Mouse (Mus musculus): Measurements from ENCODE around the gene Scfd2.
A peak's percentile ranks its signal among the peaks of the same experiment; 100 is the strongest.

The Scfd2 gene

DNA sequence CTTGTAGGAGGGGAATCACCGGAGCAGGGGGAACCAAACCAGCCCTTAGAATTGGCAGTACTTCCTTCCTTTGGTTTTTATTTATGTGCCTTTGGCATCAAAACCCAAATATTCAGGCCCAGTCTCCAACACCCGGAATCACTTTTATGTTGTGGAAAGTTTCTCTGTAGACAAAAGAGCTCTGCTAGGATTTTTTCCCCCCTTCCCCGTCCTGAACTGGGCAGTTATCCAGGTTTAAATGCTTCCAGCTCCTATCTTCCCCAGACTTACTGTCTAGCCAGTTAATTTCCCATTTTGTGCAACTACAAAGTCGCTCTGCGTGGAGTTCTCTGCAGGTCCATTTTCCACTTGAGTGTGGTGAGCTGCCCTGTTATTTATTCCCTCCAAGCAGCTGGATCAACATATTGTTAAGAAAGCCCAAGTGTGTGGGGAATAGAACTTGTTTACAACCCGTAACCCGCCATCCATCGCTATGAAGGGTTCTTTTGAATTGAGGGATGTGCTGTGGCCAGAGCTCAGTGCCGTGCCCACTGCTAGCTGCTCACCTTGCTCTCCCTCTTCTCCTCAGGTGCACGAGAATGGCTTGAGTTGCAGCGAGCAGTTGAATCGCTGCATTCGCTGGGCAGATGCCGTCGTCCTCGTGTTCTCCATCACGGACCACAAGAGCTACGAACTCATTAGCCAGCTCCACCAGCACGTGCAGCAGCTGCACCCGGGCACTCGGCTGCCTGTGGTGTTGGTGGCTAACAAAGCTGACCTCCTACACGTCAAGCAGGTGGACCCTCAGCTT is 333.8 kb downstream of the Scfd2 start:
- no peak for DNase-seq

DNA sequence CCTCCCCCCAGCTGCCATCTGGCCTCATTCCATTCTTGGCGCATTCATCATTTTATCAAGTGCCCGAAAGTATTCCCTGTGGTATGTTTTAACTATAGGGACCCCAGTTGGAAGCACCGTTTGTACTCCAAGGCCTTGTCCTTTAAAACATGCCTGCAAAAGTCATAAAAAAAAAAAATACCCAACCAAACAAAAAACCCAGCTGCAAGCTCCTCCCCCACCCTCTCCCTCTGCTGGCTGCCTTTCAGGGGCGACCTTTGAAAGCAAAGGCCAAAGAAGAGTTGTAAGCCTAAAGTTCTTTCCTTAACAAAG is 335.3 kb downstream of the Scfd2 start:
- peak; percentile 31 for DNase-seq

DNA sequence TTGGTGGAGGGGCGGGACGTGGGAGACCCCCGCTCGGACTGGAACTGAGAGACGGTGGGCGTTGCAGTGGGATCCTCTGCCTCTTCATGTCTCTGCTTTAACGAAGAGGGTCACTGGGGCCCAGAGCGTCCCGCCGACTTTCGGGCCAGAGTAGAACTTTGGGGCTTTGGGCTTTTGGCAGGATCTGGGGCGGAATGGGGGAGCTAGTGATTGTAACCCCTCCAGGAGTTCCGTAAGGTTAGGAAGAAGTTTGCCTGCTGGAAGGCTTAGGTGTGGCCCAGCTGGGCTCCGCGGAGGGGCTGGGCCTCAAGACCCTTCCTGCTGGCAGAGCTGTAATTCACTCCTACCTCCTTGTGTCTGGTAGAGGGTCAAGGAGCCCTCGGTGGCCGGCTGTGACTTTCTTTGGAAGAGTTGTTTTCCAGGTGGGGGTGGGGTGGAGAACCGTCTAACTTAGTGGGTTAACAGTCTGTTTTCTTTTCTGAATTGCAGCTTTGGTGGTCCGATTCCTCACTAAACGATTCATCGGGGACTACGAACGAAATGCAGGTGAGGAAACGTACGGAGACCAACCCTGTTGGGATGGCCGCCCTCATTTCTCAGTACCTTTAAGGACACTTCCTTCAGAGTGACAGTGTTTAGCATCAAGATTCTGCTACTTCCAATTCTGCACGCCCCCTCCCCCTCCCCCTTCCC is 335.8 kb downstream of the Scfd2 start:
- DNase-seq, result peak; percentile 41

DNA sequence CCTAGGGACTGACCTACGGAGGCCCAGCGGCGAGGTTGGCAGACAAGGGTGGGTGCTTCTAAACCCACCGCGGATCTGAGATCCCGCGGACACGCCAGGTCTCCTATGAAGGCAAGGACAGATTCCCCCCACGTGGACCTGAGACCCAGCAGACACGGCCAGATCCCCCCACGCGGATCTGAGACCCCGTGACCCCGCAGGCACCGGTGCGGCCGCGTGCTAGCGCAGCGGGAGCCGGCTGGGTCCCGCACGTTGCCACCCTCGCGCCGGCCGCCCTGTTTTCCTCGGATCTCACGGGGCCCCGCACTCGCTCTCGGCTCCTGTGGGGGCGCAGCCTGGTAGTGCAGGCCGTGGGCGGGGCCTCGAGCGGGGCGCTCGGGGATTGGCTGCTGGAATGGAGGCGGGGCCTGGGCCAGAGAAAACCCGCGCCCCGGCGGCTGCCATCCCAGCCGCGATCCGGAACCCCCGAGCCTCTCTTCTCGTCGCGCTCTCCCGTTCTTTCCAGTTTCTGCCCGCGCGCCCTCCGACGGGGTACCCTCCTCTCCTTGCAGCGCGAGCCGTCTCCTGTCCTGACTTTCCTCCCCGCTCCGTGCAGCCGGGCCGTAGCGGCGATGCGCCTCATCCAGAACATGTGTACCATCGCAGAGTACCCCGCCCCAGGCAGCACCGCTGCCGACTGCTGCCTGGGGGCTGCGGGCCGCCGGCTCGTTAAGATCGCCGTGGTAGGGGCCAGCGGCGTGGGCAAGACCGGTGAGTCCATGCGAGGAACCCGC is 336.5 kb downstream of the Scfd2 start, which contains the start of gene Rasl11b:
Gene Rasl11b (plus strand): TSS at position 446 of the 773 bp plus-strand sequence.
- peak; percentile 91 for DNase-seq

DNA sequence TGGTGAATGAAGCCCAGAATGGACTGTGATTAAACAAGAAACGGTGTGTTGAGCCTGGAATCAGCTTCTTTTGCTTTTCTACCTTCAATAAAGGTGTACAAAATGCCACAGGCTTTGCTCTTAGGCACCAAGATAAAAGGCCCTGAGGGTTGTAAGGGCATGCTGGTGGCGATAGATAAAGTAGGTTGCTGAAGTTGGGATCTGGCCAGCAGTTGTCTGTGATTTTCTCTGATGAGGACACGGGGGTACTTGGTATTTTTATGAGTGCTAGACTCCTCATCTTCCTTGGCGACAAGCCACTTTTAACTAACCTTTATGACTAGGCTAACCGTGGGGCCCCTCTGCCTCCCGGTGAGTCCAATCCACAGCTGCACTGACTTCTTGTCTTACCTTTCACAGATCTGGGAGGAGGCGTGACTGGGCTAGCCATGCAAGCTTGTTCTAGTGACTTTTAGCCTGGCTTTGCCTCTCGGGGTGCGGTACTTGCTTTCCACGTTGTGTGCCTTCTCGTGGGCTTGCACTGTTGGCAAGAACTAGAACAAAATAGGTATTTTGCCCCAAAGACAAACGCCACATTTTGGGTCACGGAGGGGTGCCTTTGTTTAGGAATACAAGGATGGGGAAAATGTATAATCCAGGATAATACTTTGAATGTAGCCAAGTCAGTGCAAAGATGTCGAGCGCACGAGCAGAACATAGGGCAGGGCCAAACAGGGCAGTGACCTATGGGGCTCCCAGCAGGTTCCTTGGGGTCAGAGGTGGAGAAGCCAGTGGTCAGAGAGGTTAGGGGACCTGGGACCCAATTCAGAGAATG is 337.3 kb downstream of the Scfd2 start:
- peak; percentile 43 for DNase-seq

DNA sequence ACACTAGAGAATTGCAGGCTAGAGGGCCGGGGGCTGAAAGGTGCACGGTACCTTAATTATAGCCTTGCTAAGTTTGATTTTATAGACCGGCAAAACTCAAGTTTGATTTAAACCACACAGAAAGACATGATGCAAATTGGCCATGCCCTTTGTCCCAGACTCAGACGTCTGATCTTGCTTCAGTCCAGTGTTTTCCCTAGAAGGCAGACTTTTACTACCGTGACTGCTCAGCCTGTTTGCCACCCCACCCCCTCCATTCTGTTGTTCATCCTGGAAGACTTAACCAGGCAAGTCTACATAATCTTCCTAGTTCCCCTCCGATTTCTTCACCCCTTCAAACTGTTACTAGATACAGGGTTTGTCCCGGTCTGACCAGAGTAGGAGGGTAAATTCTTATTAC is 337.9 kb downstream of the Scfd2 start:
- DNase-seq, result no peak

DNA sequence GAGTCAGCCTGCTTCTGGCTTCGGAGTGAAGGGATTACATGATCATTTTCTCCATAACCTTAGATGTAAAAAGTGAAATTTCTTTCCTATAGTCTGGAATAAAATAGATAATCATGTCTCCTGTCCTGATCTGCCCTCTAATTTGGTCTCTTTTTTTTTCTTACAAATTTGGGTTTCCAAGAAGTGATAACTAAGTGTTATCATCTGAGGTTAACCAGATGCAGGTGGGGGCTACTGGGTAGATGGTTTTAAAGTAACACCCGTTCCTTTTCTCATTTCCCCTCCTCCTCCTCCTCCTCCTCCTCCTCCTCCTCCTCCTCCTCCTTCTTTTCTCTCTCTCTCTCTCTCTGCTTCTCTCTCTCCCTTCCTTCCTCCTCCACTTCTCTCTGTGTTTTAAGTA is 338.6 kb downstream of the Scfd2 start:
- no peak for DNase-seq

DNA sequence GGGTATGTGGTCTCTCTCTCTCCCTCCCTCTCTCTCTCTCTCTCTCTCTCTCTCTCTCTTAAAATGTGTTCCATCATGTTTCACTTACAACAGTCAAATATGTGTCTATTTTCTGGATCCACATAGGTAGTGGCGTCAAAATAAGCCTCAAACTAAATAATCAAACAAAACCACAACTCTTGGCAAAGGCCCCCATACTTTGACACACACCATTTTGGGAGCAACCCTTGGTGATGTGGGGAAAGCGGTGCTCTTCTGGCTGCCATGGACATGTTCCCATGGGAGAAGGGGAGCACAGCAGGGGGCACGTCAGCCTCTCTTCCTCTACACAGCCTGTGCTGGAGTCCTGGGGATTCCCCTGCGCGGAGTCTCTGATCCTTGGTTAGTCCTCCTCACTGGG is 340.6 kb downstream of the Scfd2 start:
- no peak for DNase-seq

DNA sequence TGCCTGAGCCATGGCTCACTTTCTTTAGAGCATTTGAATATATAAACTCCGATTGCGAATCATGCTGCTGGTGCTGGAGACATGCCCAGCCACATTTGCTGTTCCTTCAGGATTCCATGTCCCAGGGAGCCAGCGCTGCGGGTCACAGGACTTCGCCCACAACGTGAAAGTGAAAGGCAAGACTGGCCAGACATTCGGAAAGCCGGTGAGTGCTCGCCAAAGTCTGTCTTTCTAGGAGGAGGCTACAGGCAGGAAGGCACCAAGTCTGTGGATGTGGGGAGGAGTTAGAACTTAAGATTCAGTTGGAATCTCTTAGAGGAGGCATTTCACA is 341.4 kb downstream of the Scfd2 start:
- no peak for DNase-seq

DNA sequence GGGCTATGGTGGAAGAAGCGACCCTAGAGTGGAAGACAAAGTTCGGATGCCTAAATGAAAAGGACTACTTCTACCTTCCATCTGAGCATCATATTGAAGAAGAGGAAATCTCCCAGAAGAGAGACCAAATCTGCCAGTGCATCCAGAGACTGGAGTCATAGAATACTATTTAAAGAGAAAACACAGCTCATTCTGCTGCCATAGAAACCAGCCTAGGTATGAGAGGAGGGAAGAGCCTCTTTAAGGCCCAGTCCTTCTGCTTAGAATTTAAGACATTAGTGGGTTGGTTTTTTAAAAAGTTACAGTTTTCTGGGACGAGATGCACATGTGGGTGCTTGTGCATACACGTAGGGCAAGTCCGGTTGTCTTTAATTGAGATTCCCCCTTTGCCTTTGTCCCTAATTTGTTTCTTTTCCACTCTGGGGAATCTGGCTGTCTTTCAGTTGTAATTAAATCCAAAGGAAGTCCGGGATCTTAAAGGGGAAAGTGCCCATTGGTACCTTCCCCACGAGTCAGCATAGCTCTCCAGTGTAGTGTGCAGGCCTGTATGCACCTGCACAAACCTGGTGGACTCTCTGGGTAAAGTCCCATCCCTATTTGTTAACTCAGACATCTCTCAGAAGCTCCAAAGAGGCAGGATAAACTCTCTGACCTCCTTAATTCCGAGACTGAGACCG is 341.9 kb downstream of the Scfd2 start:
- no peak for DNase-seq

DNA sequence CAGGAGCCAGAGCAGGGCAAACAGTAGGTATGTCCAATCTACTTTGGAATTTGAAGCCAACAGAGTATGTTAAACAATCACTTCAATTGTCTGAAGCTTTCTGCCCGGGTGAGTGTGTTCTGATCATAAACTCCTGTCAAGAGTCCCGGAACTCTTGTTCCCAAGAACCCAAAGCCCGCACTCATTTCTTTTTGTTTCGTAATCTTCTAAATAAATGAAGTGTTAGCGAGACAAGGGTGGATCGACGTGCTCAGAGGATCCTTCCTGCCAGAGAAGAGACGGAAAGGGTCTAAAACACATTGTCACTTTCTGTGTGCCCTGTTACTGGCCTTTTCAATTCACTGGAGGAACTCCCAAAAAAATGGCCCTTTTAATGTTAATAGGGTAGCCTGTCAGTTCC is 342.7 kb downstream of the Scfd2 start:
- DNase-seq, result no peak

DNA sequence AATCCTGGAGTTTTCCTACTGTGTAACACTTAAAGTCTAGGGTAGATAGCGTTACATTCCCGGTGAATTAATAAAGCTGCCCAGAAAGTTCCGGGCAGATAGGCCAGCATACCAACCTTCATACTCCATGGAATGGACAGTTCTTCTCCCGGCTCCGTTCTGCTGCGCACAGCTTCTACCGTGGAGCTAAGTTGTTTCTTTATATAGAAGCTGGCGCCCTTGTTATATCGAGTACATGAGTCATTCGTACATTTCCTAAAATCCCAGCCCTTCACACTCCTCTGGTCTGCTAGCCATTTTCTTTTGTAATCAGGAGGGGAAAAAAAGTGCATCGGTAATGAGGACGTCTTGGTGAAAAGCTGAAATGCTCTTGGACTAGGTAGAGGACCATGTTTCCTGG is 343.5 kb downstream of the Scfd2 start:
- no peak for DNase-seq

DNA sequence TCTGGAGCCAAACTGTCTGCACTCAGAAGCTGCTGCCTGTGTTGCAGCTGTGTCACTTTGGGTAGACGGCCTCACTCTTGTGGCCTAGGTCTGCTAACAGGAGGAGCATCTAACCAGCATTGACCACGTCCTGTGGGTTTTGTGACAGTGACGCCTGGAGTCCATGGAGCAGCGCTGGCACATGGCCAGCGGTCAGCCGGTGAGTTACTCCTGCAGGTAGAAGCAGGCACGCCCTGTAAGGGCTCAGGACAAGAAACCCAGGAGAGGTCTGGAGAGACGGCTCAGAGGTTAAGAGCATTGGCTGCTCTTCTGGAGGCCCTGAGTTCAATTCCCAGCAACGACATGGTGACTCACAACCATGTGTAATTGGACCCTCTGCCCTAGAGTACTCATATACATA is 347.0 kb downstream of the Scfd2 start:
- no peak for DNase-seq

DNA sequence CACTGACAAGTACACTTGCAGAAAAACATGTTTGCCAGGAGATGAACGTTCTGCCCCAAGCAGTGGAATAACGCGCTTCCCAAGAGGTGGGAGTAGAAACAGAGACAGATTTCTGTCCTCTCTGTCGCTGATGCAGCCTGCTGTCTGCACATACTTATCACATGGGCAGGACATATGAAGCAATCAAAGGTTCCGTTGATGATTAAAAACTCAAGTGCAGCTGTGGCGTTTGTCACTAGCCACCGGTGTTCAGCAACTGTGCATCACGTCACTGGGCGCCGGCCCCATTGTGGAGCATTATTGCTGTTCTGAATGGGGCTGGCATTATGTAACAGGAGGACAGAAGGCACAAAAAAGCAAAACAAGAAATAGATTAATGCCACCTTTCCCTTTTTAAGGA is 348.4 kb downstream of the Scfd2 start:
- DNase-seq, result no peak

DNA sequence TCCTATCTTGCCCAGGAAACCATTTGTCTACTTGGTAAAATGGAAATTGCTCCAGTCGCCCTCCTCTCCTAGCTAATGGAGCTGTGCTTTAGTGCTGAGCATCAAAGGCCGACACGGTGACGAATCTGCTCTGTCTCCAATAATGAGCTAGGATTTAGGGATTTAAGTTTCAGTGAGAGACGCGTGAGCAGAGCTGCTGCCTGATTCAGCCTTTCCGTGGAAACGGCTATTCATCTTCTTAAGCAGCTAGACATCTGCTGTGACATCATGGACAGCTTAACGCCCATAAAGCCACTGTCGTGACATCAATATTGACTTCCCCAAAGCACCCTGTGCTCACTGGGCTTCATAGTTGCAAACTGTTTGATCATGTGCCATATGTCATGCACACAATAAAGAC is 351.3 kb downstream of the Scfd2 start:
- no peak for DNase-seq

DNA sequence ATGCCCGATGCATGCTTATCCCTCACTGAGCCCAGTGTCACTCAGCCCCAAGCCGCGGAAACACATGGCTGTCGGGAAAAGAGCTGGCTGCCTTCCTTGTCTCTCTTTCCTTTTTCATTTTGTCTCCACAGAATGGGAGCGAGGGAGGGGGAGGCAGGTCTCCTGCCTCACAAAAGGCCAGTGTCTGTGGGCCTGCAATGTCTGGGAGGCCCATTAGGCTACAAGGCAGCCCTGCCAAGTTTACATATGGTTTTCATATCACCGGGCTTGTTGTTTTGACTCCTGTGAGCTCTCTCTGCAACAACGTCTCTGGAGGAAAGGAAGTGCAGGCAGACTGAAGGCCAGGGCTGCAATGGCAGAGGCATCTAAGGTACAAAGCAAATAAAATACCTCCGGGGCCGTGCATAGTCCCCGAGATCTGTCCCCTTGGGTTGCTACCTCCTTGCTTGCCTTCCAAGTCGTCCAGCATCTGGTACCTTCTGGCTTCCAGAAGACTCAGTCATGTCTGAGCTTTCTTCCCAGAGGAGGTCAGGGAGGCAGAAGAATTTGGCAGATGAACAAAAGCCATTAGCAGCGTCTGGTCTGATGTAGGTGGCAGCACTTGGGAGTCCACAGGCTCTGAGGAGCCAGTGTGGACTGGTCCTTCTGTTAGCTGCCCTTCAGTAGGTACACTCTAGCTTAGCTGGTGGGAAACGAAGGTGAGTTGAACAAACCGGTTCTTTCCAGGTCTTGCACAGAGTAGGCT is 355.9 kb downstream of the Scfd2 start:
- peak; percentile 51 for DNase-seq

DNA sequence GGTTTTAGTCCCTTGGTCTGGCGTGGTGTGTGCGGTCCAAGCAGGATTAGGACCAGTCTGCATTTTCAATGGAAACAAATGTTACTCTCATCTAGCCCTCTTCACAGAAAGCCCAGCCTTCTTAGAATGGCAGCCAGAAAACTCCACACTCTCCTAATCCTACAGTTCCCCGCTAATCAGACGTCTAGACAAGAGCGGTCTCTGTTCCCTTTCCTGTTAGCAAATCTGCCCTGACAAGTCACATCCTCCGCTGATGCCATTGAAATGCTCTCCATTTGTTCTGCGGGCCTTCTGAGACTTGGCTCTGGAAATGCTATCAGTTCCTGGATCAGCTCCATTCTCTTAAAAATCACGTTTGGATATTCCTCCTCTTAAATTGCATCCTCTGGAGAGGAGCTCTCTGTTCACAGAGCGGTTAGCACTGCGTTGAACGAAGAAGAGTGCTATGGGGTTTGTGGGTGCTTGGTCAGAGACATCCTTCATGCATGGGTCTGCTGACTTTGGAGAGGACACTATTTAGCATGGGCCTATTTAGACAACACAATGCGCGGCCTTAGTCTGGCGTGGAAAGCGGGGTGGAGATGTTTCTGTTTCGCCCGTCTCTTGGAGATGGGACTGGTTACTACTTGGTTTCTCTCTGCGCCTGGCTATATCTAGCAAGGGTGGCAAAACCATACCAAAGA is 358.3 kb downstream of the Scfd2 start:
- DNase-seq, result no peak

DNA sequence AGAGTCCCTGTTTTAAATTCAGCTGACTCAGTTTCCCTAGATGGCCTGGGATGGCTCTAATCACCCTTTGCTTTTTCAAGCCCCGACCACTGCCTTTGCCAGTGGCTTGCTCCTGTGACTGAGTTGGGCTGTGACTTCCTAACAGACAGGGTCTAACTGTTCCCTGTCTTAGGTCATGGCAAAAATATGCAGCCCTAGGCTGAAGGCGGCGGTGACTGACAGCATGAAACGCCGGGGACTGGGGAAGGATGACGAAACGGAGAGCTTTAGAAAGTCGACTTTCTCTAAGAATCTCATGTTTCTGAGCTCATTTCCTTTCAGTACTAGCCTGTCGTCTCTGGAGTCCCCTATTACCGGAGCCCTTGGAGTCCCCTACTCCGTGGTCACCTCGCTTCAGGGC is 359.4 kb downstream of the Scfd2 start:
- no peak for DNase-seq

DNA sequence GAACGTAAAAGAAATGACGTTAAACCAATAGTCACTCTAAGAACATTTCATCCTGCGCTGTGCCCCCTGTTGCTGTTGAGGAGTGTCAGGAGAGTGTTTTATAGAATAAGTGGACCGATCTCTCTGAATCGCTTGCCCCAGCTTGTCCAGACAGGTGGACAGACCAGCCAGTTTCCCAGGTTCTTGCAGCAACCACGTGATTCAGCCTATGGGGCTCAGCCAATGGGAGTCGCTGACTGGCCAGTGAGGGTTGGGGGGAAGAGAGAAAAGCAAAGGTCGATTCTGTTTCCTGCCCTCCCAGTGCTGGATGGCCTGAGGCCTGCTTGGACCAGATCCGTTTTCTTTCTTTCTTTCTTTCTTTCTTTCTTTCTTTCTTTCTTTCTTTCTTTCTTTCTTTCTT is 359.8 kb downstream of the Scfd2 start:
- DNase-seq, result no peak

DNA sequence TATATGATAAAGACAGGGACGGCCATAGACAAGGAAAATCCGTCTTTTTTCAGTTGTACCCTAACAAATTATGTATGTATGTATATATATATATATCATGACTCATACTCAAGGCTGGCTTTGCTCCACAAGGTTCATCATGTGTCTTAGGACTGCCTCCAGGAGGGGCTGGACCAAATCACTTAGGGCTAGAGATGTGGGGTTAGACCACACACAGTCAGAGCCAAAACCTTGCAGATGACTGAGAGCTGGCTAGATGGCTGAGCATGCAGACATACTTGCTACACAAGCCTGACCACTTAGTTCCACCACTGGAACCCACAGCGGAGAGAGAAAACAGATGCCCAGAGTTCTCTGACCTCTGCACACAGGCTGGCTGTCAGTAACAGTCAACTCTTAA is 363.5 kb downstream of the Scfd2 start:
- no peak for DNase-seq

DNA sequence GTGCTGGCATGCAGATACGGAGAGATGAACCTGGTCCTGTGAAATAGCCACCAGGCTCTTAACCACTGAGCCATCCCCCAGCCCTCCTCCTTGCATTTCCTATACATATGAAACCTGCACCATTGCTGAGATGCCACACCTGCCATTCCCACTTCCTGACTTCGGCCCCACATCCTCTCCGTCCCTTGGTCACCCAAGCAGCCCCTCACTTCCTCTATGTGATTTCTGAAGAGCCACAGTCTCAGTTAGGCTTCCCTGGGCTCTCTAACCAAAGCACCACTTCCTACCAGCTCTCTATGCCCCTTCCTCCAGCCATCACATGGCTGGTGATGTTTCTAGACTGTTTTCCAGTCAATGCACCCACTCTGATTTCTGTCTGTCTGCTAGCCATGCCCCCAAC is 364.9 kb downstream of the Scfd2 start:
- no peak for DNase-seq
